Mouse (Mus musculus) retina, embryonic 14.5 days (tissue): ENCODE data around the gene Gm9913.

Experiments used
- DNase-seq: peaks from one replicate; pipeline ENCODE4 v3.0.0-alpha.2; 2015; ENCODE audit warnings: low spot score

The Gm9913 gene

DNA sequence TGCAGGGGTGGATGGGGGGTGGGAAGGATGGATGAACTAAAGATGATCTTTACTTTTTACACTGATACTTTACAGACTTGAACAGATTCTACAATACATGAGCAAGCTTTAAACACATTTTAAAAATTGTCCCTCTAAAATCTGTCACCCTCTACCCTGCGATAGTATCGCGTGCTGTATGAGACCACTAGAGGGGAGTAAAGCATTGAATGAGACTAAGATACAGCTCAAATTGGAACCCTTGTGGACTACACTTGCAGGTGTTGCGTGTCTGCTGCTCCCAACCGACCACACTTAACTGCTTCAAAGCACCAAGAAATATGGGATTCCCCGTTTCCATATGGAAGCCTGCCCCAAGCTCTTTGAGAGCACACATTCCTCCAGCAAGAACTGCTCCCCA is 50.9 kb downstream of the Gm9913 start:
- DNase-seq, result no peak
